Mouse (Mus musculus) kidney, postnatal 36 days (tissue): Measurements from ENCODE around the gene Slc9a3r2.
"Not testable (repeated sequence)": the region's sequence is repeated elsewhere in the genome, so short reads cannot be mapped to it uniquely, and the experiment has no call there.

Source experiments
- DNase-seq, 2 experiments: peaks; one replicate each; pipeline ENCODE4 v3.0.0; 2021 to 2022; ENCODE audit warnings: mixed read lengths in 2 of 2

The Slc9a3r2 gene

GRCm38 (mm10) chr17:24650070-24650616, at the start of gene Slc9a3r2:
Slc9a3r2 (minus strand) TSS chr17:24650327.
- peak; percentile 66 to 85 for DNase-seq

GRCm38 (mm10) chr17:24699473-24699872, 49.3 kb upstream of the Slc9a3r2 start:
- no peak for DNase-seq

- no peak for DNase-seq
These were observed 48.6 kb upstream of the Slc9a3r2 start for GRCm38 (mm10) chr17:24698715-24699114.

- peak in 1 of 2 experiments; percentile 54 for DNase-seq
These were observed 47.9 kb upstream of the Slc9a3r2 start for GRCm38 (mm10) chr17:24697985-24698384.

GRCm38 (mm10) chr17:24696011-24696697, 46.0 kb upstream of the Slc9a3r2 start, which contains the start of the genes Gfer and Noxo1:
Gfer (minus strand) TSS chr17:24696156.
Noxo1 (plus strand) TSS chr17:24696234.
- DNase-seq: peak; percentile 88 to 96

- peak; percentile 50 to 55 for DNase-seq
These were observed 45.3 kb upstream of the Slc9a3r2 start for GRCm38 (mm10) chr17:24695326-24696010.

GRCm38 (mm10) chr17:24692385-24692784, 42.3 kb upstream of the Slc9a3r2 start:
- no peak for DNase-seq

- DNase-seq: no peak
These were observed 39.3 kb upstream of the Slc9a3r2 start, which contains the start of gene Syngr3 for GRCm38 (mm10) chr17:24689251-24690081. Syngr3 (minus strand) TSS chr17:24689955.

GRCm38 (mm10) chr17:24687599-24687998, 37.5 kb upstream of the Slc9a3r2 start:
- no peak for DNase-seq

GRCm38 (mm10) chr17:24687146-24687595, 37.0 kb upstream of the Slc9a3r2 start:
- peak; percentile 64 to 85 for DNase-seq

- DNase-seq: peak; percentile 59 to 80
These were observed 36.4 kb upstream of the Slc9a3r2 start for GRCm38 (mm10) chr17:24686514-24686913.

- DNase-seq: no peak
These were observed 27.5 kb upstream of the Slc9a3r2 start for GRCm38 (mm10) chr17:24677500-24678080.

GRCm38 (mm10) chr17:24676877-24677276, 26.8 kb upstream of the Slc9a3r2 start:
- no peak for DNase-seq

GRCm38 (mm10) chr17:24676187-24676586, 26.1 kb upstream of the Slc9a3r2 start:
- DNase-seq: peak; percentile 63 to 83

GRCm38 (mm10) chr17:24674277-24674676, 24.1 kb upstream of the Slc9a3r2 start:
- DNase-seq: no peak

- peak; percentile 79 to 81 for DNase-seq
These were observed 22.0 kb upstream of the Slc9a3r2 start for GRCm38 (mm10) chr17:24672141-24672540.

GRCm38 (mm10) chr17:24671346-24671745, 21.2 kb upstream of the Slc9a3r2 start:
- DNase-seq: no peak

GRCm38 (mm10) chr17:24670246-24670844, 20.2 kb upstream of the Slc9a3r2 start:
- DNase-seq: no peak

GRCm38 (mm10) chr17:24669545-24670245, 19.6 kb upstream of the Slc9a3r2 start, which contains the start of gene Zfp598:
Zfp598 (plus strand) TSS chr17:24669687.
- DNase-seq: peak; percentile 96 to 99

- not testable (repeated sequence) for DNase-seq
These were observed 19.1 kb upstream of the Slc9a3r2 start for GRCm38 (mm10) chr17:24669214-24669544.

GRCm38 (mm10) chr17:24667416-24667815, 17.3 kb upstream of the Slc9a3r2 start:
- DNase-seq: peak; percentile 83 to 86
